Mouse (Mus musculus) stomach, postnatal 0 days (tissue): ENCODE measurements around the gene Dusp21.

ENCODE experiments used
- CTCF ChIP-seq: IDR thresholded peaks from 2 replicates; pipeline ENCODE4 v1.5.1; 2016; ENCODE audit warnings: antibody characterized with exemption, low read depth, mild to moderate bottlenecking, moderate library complexity
- EP300 ChIP-seq: optimal IDR thresholded peaks from 2 replicates; pipeline ENCODE3; 2016; ENCODE audit warnings: antibody characterized with exemption

DNA sequence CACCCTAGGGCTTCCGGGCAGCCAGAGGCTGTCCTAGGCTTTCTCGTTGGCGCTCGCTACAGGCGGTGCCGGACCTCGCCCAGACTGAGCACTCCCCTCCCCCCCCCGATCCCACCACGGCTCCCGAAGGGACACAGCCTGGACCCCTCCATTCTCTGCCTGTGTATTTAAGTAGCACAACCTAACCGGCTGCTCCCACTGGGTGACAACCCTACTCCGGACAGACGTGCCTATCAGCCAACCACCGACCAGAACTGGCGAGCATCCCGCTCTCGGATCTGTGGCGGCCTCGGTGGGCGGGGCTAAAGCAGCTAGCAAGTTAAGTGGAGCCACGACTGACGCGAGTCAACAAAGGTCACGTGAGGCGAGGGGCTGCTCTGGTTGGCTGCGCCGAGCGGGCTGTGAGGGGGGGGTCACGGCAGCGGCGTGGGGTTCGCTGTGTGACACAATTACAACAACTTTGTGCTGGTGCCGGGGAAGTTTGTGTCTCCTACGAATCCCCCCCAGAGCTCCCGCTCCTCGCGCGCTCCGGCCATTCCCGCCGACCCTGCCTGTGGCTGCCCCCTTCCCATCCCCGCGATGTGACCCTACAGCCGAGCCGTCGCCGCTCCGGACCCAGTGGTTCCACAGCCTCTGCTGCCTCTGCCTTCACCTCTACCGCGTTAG, 16.7 kb downstream of the Dusp21 start, which contains the start of gene Kdm6a:
- TF ChIP-seq CTCF: no peak
- TF ChIP-seq EP300: no peak
